Mouse (Mus musculus): ENCODE results near the gene Rbpjl.

Rbpjl gene

DNA sequence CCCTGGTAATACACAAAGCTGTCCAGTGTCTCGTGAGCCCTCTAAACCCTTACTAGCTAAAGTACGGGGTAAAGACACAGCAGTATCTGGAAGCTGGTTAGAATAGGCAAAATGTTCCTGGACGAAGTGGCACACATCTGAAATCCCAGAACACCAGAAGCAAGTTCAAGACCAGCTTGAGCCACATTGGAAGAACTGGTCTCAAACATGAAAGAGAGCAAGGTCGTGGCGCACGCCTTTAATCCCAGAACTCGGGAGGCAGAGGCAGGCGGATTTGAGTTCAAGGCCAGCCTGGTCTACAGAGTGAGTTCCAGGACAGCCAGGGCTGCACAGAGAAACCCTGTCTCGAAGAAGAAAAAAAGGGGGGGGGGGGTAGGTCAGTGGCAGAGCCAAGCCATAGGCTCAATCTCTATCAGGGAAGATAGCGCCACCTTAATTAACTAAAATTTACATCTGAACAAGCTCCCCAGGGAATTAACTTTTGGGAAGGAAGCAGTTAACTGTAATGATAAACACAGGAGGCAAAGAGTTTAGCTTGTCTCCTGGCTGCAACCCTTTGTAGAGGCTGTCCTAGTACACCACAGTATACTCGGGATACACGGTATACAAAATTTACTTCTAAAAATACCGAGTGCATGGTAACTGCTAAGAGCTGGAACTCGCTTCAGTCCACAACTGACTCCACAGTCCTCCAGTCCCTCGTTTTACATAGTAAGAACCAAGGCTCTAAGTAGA is 27.1 kb downstream of the Rbpjl start:
- DNase-seq (ENCODE audit: low spot score in 2 of 2): no peak

DNA sequence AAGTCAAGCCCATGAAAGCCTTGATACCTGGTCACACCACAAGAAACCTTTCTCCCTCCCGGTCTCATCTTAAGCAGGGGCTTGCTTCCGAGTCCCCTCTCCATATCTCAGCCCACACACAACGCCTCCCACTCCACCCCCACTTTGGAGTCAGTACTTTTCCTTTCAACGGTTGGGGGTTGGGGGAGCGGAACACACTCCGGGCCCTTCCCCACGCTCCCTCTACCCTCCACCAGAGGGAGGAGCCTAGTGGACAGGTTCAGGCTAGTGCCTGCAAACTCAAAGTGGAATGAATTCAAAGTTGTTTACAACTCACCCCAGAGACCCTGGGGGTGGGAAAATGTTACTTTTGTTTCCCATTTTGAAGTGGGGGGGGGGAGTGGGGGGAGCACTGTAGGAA is 27.8 kb downstream of the Rbpjl start:
- DNase-seq (ENCODE audit: low spot score in 2 of 2): no peak

DNA sequence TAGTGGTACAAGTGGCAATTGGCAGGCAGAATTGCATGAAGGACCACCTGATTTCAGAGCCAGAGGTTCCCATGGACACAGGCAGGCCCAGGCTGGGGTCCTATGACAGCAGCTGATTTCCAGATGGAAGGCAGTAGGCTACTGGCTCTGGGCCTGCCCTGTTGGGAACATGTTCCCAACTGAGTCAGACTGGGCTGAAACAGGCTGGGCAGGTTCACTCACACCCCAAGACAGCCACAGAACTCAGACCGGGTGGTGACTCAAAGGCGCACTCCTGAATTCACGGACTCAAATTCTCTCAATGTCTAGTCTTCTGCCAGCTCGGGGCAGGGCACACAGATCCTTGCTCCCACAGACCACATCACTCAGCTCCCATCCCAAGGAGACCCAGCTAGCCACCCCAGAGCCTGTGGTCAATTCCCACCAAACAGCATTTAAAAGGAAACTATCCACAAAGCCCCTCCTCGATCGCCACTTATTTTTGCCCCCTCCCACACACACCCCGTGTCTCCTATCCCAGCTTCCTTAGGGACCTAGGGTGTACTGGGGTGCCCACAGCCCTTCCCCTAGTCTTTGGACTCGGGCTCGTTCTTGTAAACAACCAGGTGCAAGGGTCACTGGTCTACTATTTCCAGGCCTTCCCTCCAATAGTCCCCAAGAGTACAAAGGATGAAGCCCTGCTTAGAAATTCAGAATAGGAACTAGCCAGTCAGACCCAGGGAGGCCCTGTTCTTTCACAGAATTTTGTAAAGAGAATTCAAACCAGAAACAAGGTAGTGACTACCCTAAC is 28.9 kb downstream of the Rbpjl start:
- no peak for DNase-seq (ENCODE audit: low spot score in 2 of 2)

DNA sequence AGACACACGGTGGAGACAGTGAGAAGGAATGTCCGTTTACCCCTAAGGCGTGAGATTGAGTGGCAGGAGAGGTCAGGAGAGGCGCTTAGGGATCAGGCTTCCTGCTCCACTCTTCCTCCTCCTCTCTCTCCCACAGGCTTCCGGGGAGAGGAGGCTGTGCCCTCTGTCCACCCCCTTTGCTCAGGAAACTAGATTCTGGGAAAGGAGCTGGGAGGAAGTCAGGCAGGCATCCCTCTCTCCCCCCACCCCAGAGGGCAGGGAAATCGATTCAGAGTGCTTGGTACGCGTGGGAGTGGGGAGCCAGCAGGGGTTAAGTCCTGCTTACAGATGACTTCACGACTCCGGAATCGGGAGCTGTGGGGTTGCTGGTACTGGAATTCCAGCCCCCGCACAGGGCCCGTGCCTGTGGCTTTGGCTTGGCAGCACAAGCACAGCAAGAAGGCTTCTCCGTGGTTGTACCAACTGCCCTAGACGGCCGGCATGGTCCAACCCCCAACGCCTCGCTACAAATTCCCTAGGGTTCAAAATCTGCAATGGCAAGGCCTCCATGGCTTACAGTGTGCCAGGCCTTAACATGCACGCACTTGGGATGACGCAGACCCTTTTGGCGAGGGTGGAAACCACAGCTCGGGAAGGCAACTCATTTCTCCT is 29.7 kb downstream of the Rbpjl start:
- DNase-seq (ENCODE audit: low spot score in 2 of 2): no peak

DNA sequence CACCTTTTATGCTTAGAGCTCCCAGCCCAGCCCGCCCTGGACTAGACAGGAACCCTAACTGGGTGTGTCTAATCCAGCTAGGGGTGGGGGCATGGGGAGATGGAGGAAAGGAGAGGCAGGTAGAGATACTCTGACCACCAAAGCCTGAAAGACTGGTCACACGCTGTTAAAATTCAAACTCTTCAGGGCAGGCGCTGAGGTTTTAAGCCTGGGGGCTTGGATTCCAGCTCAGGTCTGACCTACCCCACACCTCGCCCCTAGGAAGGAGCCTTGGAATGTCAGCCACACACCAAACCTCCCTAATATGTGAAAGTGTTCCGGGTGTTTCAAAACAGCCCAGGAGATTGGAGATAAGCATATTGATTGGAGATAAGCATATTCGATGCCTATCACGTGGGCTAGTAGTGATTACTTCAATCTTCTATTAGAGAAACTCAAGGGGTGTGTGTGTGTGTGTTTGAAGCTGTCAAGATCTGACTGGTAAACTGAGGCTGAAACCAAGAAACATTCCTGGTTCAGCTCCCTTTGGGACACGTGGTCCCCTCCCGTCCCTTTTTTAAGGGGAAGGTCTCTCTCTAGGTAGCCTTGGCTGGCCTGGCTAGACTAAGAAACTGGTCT is 30.4 kb downstream of the Rbpjl start:
- DNase-seq (ENCODE audit: low spot score in 2 of 2): no peak

DNA sequence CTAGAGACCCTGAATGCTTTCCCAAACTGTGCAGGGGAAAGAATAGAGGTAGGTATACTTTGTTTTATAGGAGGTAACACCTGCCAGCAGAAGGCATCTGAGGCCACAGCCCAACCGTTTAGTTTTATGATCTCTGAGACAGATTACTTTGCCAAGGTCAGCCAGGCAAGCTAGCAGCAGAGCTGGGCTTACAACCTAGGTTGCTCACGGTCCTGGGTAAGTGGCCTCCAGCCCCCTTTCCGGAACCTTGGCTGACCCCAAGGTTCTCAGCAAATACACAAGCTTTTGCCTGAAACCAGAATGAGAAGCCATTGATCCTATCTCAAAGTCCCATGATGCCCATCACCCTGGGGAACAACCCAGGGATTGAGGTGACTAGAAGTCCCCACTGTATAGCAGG is 31.7 kb downstream of the Rbpjl start:
- no peak for DNase-seq (ENCODE audit: low spot score in 2 of 2)

DNA sequence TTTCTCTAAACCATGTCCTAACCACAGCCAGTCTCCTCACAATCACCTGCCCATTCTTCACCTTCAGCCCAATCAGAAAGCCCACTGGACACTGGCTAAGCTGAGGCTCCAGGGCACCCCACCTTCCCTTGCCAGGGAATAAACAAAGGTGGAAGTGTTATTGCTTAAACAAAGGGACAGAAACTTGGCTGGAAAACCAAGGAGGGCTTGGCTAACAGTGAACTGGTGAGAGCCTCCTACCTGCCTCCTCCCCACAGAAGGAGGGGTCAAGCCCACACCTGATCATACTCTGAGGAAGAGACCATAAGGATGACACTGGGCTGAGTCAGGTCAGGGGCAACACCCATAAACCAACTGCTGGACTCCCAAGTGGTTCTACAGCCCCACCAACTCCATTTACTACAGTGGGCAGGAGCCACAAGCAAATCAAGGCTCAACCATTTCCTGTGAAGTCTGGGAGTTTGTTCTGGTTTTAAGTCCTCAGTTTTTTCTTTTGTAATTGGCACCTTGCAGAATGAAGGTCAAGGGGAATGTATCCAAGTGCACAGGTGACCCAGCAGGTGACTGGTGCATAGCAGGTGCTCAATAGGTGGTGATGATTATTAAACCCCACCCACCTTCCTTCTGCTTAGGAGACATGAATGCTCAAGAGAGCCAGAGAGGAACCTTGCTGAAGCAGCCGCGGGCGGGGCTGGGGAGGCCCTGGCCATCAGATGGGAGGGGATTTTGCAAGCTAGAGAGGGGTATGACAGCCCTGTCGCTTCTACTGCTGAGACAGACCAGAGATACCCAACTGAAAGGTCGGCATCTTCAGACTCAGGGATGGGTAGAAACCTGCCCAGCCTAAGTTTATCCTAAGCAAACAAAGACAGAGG is 32.5 kb downstream of the Rbpjl start:
- DNase-seq (ENCODE audit: low spot score in 2 of 2): no peak

DNA sequence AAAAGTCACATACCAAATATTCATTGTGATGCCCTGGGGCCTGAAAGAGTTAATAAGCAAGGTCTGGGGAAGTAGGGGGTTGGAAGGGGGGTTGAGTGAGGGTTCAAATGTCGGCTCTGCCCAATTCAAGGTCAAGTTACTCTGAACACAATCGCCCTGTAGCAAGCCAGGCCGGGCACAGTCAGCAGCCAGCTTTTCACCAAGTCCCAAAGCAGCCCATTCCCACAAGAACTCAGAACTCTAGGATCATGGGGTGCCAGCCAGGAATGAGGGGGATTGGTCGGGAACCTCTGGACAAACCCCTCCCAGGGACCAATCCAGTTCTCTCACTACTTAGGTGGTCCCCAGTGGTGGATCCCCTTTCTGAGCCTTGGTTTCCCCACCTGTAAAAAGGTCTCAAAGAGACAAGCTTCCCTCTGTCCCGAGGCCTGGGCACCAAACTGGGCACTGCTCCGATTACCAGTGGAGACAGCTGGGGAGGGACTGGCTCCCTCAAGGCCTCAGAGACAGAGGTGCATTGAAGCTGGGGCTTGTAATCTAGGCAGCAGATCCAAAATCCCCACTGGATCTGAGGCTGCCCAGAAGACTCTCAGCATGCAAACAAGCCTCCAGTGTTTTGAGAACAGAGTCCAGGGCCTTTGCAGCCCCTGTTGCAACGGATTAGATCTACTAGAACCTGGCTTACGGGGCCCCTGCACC is 33.4 kb downstream of the Rbpjl start:
- no peak for DNase-seq (ENCODE audit: low spot score in 2 of 2)

DNA sequence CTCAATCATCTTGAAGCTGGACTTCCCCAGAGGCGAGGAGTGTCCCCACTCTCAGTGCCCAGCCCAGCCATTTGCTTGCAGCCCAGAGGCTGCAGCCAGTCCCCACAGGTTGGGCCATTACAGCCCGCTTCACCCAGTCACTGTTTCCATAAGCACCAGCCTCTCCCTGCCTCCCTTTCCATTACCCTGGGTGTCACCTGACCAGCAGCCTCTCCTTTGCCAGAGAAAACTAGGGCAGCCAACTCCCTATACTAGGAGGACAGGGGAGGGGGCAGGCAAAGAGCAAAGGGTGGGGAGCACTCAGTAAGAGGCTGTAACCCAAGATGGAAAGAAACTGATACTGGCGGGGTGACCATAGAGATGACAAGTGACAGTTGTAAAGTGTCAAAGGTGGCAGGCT is 34.0 kb downstream of the Rbpjl start:
- DNase-seq (ENCODE audit: low spot score in 2 of 2): no peak

DNA sequence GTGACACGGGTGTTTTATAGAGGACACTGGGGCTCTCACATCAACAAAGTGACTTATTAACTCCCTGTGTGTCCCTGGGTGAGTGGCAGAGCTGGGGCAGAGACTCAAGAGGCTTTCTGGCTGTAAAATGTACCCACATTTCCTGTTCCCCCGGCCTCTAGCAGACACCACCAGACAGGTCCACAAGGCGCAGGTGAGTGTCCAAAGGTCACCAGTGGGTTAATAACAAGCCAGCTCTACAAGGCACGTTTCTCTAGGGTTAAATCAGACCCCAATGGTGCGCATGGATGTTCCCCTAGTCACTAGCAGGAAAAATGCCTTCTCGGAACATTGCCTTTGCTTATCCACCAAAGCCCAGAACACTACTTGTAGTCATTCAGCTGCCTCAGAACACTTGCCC is 34.8 kb downstream of the Rbpjl start:
- DNase-seq (ENCODE audit: low spot score in 2 of 2): no peak

DNA sequence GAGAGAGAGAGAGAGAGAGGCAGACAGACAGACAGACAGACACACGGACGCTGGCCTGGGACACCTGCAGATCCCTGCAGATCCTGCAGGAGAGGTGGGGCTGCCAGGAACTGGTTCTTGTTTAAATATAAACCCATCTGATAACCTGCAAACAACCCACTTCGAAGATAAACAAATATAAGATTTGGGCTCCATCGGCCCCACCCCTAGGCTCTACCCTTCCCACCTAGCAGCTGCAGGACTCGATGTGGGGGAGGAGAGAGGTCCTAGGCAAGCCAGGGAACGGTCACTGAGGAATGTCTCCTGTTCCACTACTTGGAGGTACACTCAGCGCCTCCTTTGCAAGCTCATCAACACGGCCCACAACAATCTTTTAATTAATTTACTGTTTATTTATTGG is 35.3 kb downstream of the Rbpjl start:
- DNase-seq (ENCODE audit: low spot score in 2 of 2): no peak

DNA sequence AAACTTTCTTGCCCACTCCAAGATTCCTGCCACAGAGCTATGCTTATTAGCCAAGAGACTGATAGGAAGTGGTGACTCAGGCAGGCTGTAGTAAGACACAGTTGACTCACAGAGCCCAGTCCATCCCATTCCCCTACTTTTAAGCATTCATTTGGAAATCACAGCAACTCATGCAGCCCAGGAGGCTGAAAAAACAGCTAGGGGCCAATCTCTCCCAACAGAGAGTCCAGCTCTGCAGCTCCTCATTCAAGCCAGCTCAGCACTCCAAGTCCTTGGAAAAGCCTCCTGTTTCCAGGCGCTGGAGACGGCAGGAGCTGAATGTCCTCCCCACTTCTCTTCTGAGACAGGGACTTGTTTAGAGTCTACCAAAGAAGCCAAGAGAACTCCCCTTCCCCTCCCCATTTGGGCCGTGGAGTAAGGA is 36.1 kb downstream of the Rbpjl start:
- DNase-seq (ENCODE audit: low spot score in 2 of 2): no peak

DNA sequence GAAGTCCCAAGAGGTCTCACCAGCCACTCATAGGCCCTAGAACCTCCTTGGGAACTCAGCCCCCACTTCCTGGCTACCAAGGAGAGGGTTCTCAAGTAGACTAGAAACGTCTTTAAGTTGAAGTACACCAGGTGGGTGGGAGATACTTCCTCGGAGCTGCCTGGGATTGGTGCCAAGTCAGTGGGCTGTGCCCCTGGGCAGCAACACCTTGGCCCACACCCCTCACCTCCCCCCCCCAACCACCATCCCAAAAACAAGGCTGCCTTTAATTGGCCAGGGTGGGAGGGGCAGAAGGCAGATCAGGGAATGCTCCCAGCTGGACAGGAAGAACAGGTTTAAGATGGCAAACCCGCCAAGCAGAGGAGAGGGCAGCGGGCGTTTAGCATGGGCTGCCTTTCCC is 37.4 kb downstream of the Rbpjl start:
- no peak for DNase-seq (ENCODE audit: low spot score in 2 of 2)

DNA sequence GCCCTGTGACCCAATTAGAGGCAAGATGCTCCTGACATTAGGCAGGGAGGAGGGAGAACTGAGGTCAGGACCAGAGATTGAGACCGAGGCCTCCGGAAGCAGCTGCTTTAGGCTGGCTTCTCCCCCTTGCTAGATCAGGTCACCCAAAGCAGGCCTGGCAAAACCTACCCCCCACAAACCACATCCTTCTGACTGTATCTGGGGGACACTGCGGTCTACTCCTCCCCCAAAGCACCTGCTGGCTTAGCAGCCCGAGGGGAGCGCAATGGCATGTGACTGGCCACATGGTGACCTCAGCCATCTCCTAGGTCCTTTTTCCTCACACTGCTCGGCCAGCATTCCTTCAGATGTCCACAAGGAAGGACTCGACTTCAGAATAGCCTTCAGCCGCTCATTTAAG is 38.2 kb downstream of the Rbpjl start:
- peak; percentile 49 to 54 for DNase-seq (ENCODE audit: low spot score in 2 of 2)

DNA sequence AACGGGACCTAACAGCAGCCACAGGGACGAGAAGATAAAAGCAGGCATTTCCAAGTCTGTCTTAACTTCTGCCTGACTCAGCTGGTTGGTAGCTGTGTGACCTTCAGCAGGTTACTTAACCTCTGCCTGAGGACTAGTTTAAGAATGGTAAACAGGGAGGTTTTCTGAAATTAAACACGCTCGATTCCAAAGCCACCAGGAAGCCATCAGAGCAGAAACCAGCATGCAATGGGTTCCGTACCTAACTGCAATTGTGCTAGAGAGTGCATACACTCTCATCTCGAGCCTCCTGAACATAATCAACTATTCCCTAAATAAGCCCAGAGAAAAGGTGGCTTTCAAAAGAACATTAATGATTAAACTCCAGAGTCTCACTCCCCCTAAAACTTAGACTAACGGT is 38.8 kb downstream of the Rbpjl start:
- DNase-seq (ENCODE audit: low spot score in 2 of 2): no peak

DNA sequence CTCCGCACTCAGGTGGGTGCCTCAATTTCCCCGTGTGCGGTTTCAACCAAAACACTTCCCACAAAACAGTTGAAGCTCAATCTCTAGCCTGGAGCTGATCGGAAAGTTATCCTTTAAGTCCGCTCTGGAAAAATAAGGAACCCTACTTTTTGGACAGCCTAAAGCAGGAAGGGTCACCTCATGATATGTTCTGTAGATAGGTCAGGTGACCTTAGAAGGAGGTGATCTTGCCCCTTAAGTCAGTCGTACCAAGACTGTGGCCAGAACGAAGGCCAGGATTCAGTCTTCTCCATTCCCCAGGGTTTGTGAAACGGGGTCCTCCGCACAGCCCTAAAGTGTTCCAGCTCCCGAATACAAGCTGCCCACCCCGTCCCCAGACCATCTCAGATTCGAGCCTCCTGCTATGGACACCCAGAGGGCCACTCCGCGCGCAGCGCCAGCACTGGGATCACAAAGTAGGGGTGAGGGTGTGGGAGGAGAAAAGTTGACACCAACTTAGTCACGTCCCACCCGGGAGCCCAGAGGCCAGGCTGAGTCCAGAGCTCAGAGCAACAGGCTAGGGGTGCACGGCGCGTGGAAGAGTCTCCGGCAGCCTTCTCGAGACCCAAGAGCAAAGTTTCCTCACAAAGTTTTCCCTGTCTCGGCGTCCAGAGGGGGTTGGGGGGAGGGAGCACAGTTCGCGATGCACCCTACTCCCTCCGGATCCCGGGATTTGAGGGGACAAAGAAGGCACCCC is 39.5 kb downstream of the Rbpjl start:
- DNase-seq (ENCODE audit: low spot score in 2 of 2): no peak

DNA sequence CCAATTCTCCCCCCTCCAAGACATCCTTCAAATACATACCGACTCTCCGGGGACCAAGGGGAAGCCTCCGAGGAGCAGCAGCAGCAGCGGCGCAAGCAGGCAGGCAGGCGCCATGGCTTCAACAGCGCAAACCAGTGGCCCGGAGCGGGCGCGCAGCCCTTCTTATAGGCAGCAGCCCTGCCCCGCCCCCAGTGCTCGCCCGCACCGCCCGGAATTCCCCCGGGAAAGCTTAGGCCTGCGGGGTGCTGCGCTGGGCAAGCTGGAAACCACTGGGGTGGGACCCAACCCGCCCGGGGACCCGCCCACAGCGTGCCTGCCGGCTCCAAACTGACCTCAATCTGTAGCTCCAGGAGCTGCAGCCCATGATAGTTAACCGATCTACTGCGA is 40.1 kb downstream of the Rbpjl start:
- DNase-seq (ENCODE audit: low spot score in 2 of 2): peak; percentile 30 to 52

DNA sequence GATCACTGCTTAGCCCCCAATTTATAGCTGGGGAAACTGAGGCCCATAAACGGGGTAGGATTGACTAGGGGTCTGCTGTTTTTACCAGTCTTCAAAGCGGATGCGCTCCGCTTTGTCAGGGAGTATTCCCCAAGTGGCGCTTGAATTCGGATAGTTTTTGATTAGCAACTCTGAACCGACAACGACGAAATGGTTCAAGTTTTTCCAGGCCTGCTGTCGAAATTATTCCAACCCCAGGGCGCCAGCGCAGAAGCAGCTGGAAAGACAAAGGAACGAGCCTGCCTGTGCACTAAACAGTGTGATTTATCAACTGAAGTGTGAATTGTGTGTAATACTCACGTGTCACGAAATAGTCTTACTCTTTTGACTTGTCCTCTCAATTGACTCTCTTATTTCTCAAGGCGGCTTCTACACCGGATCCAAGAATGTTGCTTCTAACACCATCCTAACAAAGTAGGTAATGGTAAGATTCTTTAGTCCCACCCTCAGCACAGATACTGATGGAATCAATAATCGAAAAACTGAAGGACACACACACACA is 40.6 kb downstream of the Rbpjl start, which contains the start of gene Sdc4:
Gene Sdc4 (minus strand): TSS at position 428 of the 541 bp plus-strand sequence.
- no peak for DNase-seq (ENCODE audit: low spot score in 2 of 2)

DNA sequence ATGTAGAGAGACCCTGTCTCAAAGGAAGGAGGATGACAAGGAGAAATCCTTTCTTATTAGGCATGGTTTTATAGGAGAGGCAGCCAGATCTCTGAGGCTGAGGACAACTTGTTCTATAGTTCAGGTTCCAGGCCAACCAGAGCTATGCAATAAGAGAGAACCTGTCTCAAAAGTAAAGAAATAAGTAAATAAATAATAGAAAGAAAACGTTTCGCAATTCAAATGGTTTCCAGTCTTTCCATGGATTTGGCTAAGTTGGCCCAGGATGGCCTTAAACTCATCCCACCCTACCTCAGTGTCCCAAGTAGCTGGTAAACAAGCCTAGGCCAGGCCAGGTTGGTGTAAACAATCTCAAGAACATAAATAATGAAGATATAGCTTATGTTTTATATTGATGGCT is 41.8 kb downstream of the Rbpjl start:
- DNase-seq (ENCODE audit: low spot score in 2 of 2): no peak

Data from thymus, postnatal 10 days (tissue).